Mouse (Mus musculus): ENCODE results near the gene Zfp775.

- TF ChIP-seq CTCF (IDR thresholded peaks at IDR 0.05; ENCODE audit: control insufficient read depth, insufficient read depth, insufficient read length) (no peak), USF1 (IDR thresholded peaks at IDR 0.05; ENCODE audit: low read depth) (no peak), MAX (IDR thresholded peaks at IDR 0.05) (no peak), CEBPB (IDR thresholded peaks at IDR 0.05; ENCODE audit: low read depth) (no peak), MYOD1 (IDR thresholded peaks at IDR 0.05; ENCODE audit: control insufficient read depth, insufficient read length, low read depth) (no peak), MYOG (IDR thresholded peaks at IDR 0.05; ENCODE audit: control insufficient read depth, extremely low read depth, insufficient read length) (no peak), FOSL1 (IDR thresholded peaks at IDR 0.05; ENCODE audit: insufficient read depth, low read length, poor library complexity, severe bottlenecking) (no peak)
These were observed 27.9 kb upstream of the Zfp775 start for GRCm38 (mm10) chr6:48573981-48574380.

All from C2C12 (cell line).